Mouse (Mus musculus) adrenal gland, adult 18-20 months (tissue): Measurements from ENCODE around the gene Sost. TPM values are rescaled to one million over a fixed set of nuclear protein-coding genes. Genes with fewer than 3 reads are reported as not detected.

Experiments used
- total RNA-seq, 2 experiments: library from RNA; stranded (reverse); gene quantifications; 1 replicate in 1 of 2; 2 replicates in 1 of 2; pipeline ENCODE4 v1.2.3; 2021

The Sost gene
- total RNA-seq, 2 experiments from 2014 or later = not detected

Other genes starting within 250 kb of the Sost start
- 10 to 100 TPM; 24.2 to 27.7 TPM for gene Dhx8, start 234.1 kb downstream of the Sost start, total RNA-seq
- 1 to 10 TPM in 1 of 2 experiments, under 1 TPM in 1; 0.77 to 2.0 TPM for gene Etv4, start 181.6 kb downstream of the Sost start, total RNA-seq
- 1 to 10 TPM; 1.8 to 4.2 TPM for gene Meox1, start 72.6 kb downstream of the Sost start, total RNA-seq
- not detected for gene Cfap97d1, start 17.3 kb upstream of the Sost start, total RNA-seq
- gene Dusp3, start 20.0 kb upstream of the Sost start, total RNA-seq = 100 to 1,000 TPM; 107 to 138 TPM
- gene Mpp3, start 61.4 kb upstream of the Sost start, total RNA-seq = 10 to 100 TPM; 10.8 to 20.2 TPM
- 10 to 100 TPM; 32.4 to 33.4 TPM for gene Cd300lg, start 74.5 kb upstream of the Sost start, total RNA-seq
- gene Mpp2, start 121.5 kb upstream of the Sost start, total RNA-seq = 10 to 100 TPM in 1 of 2 experiments, 1 to 10 TPM in 1; 8.8 to 13.0 TPM
- gene Ppy, start 134.3 kb upstream of the Sost start, total RNA-seq = not detected
- gene Pyy, start 140.8 kb upstream of the Sost start, total RNA-seq = not detected
- gene Nags, start 178.5 kb upstream of the Sost start, total RNA-seq = under 1 TPM in 1 of 2 experiments, not detected in 1; 0.77 TPM
- 10 to 100 TPM; 12.0 to 13.6 TPM for gene Tmem101, start 189.4 kb upstream of the Sost start, total RNA-seq
- gene Lsm12, start 218.3 kb upstream of the Sost start, total RNA-seq = 100 to 1,000 TPM in 1 of 2 experiments, 10 to 100 TPM in 1; 83.9 to 102 TPM
- 100 to 1,000 TPM; 121 to 128 TPM for gene G6pc3, start 222.6 kb upstream of the Sost start, total RNA-seq